Mouse (Mus musculus) T-helper 17 cell (primary cell): ENCODE measurements at regions not wholly inside any gene's neighbourhood (a gene's known extent, or its start where the extent isn't known, plus 50 kb on each side); places are given as distances from the start of the nearest gene placed in this dataset.
"Not testable (repeated sequence)": the region's sequence is repeated elsewhere in the genome, so short reads cannot be mapped to it uniquely, and the experiment has no call there.

ENCODE experiments used
- in situ Hi-C, 2 experiments: fragments of 300-600 bp; cut with MboI, MseI; formaldehyde crosslinking; loops; 1 replicate in 1 of 2; 2 replicates in 1 of 2; pipeline ENCODE4 v1.15.1; 2025; ENCODE audit warnings: high pct_unique_total_duplicates in 2 of 2

DNA sequence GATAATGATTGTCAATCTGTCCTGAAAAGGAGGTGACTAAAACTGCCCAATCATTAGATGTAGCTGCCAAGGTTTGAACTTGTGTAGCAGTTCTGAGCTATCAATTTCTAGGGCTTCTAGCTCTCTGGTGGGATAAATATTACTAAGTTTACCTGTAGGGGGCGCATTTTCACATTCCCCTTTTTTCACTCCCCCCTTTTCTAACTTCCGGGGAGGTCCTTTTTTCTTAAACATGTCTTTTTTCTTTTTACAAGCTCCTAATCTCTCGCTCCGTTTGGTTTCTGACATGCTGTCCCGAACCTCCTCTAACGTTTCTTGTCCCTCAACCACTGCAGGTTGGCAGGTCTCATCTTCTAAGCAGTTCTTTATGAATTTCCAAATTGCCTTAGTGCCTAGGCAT is 2129.0 kb downstream of the Cntnap5b start:
- in situ Hi-C loops = not testable (repeated sequence)

DNA sequence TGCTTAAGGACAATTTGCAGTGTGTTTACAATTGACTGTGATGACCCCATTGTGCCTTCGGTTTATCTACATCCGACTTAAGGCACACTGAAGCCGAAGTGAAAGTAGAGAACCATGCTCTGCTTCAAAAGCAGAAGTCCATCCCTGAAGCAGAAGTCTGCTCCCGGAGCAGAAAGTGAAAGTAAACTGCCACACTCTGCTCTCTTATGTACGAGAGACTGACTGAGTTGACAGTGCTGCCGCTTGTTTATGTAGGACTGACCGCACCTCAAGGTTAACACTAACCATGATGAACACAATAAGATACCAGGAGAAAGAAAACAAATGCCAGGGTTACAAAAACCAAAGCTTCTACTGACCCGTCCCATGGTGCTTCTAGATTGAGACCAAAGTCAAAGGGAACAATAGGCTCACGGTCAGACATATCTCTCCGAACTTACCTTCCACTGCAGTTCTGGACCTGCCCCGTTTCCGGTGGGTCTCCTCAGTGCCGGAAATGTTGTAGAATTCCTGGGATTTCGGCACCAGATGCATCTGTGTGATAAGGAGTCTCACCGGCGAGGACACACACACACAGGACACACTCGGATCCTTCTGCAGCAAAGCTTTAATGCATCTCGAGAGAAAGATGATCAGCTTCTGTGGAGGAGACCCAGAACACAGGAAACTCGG is 2129.7 kb downstream of the Cntnap5b start:
- in situ Hi-C loops = not testable (repeated sequence)

DNA sequence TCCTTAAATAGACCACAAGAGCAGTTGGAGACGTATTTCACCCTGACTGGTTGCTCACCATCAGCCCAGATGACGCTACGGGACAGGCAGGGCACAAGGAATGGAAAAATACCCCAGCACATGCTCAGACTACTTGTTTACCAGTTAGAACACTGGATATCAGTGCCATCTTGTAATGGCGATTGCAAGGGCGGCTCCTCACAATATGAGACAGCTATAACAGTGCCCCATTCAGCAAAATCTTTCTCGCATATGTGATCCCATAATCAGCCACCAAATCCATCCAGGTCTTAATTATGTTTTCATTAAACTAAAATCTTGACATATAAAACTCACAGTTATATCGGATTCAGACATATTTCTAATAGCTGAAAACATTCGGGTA is 2130.3 kb downstream of the Cntnap5b start:
- in situ Hi-C loops = not testable (repeated sequence)

DNA sequence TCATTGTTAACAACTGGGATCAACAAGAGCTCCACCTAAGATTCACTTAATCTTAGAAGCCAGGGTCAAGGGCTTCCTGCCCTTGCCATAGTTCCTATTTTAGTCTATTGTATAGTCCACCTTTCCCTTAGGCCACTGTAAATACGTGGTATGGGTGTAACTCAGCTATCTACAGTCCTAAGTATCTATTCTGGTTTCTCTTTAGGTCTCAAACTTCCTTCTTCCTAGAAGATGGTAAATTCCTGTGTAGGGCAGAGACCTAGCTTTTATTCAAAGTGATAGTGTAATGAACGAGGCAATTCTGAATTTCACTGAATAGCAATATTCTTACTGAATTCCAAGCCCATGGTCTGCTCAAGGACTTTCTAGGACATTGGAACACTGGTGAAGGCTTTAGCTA is 2144.4 kb downstream of the Cntnap5b start:
- in situ Hi-C loops = not testable (repeated sequence)

DNA sequence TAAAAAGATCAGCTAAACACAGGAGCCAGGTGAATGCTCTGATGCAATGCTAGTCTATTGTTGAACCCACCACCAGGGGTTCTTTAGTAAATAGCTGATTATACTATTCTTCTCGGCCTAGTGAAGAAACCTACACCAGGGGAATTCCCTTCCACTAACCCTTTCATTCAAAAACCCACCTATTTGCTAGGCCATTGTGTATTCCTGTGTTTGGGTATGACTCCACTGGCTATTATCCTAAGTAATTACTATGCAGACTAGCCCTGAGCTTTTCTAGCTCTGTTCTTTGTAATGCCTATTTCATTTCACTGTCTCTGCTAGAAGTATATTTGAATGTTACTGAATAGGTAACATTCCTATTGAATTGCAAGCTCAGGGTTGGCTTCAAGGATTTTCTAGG is 2146.3 kb downstream of the Cntnap5b start:
- in situ Hi-C loops = no loop called here

DNA sequence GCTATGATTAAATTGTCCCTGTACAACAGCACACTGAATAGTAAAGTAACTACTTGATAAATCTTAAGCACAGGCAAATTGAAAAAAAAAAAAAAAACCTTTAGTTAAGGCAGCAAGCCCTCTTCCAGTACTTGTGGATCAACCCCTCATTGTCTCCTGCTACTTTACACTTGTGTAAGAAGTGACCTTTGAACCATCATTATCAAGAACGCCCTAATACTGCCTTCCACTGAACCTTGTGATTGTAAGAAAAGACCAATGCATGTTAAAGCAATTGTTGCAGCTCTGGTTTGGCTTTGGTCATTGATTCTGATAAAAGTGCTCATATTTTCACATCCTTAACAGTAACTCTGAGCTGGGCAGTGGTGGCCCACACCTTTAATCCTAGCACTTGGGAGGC is 2168.5 kb downstream of the Cntnap5b start:
- in situ Hi-C loops = loop anchor here in 1 of 2 experiments (10.0 kb wide), 1 partner anchor 356 kb away; no protein-coding TSS in a partner anchor
